Mouse (Mus musculus) intestine, embryonic 16.5 days (tissue): ENCODE results near the gene Cabp4. TPM values are rescaled to one million over a fixed set of nuclear protein-coding genes. Genes with fewer than 3 reads are reported as not detected.

Experiments used
- ATAC-seq: fragments of 200-750 bp; cut with Nextera tagmentation; 2 replicates; pipeline ENCODE4 v1.8.0; 2017; ENCODE audit warnings: moderate TSS enrichment, moderate library complexity
- H3K27ac ChIP-seq: fragments of 300-500 bp; sonication (generic); 2 replicates; pipeline ENCODE4 v1.5.1; 2014; ENCODE audit warnings: mild to moderate bottlenecking, low read length
- H3K27me3 ChIP-seq: fragments of 300-500 bp; sonication (generic); replicated peaks from 2 replicates; pipeline ENCODE4 v1.6.1; 2014; ENCODE audit warnings: low read length, control low read depth, mixed read lengths; ENCODE audit not compliant: control insufficient read depth, insufficient read depth
- H3K36me3 ChIP-seq: fragments of 300-500 bp; sonication (generic); 2 replicates; pipeline ENCODE4 v1.6.1; 2014; ENCODE audit warnings: low read length, control low read depth; ENCODE audit not compliant: control insufficient read depth, insufficient read depth
- H3K4me1 ChIP-seq: fragments of 300-500 bp; sonication (generic); 2 replicates; pipeline ENCODE4 v1.6.1; 2014; ENCODE audit warnings: low read length, control low read depth, mixed read lengths; ENCODE audit not compliant: control insufficient read depth, insufficient read depth
- H3K4me2 ChIP-seq: fragments of 300-500 bp; sonication (generic); 2 replicates; pipeline ENCODE4 v1.6.1; 2014; ENCODE audit warnings: low read depth, low read length, control low read depth
- H3K4me3 ChIP-seq: fragments of 300-500 bp; sonication (generic); 2 replicates; pipeline ENCODE4 v1.5.1; 2014; ENCODE audit warnings: mild to moderate bottlenecking, low read length
- H3K9ac ChIP-seq: fragments of 300-500 bp; sonication (generic); 2 replicates; pipeline ENCODE4 v1.6.1; 2014; ENCODE audit warnings: low read depth, low read length
- H3K9me3 ChIP-seq: fragments of 300-500 bp; sonication (generic); 2 replicates; pipeline ENCODE4 v1.6.1; 2016; ENCODE audit warnings: low read length, control low read depth; ENCODE audit not compliant: control insufficient read depth
- whole genome bisulfite sequencing: fragments of 180-500 bp; shearing (Covaris S2); extraction: QIAGEN DNeasy Blood & Tissue Kit; methylation state at CpG from one replicate; pipeline ENCODE4 v1.1.7; 2014; 5-methylcytosine and 5-hydroxymethylcytosine counted together
- polyA plus RNA-seq: library from polyadenylated mRNA; unstranded; fragments of >200 nt; fragmentation: Nextera tagmentation; extraction: Ambion mirVana; gene quantifications from 2 replicates; pipeline ENCODE4 v1.2.1, GENCODE M21; 2015

Gene Cabp4
- polyA plus RNA-seq, 1 experiment from 2014 or later = 0.11 TPM

DNA sequence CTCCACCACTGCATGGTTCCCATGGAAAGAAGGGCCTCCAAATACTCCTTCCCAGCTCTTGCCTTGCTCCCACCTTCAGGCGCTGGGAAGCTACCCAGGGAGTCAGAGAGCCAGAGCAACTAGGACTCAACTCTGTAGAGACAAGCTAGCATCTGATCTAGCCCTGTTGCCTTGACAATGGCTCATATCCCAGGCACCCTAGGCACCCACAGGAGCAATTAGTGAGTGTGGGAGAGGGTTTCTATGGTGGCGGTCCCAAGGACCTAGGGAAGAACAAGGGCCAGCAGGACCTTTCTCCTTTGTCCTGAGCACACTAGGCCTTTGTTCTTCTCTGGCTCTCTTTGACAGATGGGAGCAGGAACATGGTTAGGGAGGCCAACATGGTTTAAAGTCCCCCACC, 39.9 kb upstream of the Cabp4 start:
- no peak for ATAC-seq
- H3K9ac ChIP-seq = no peak overlapping the region
- no peak overlapping the region for H3K27ac ChIP-seq
- H3K9me3 ChIP-seq = no peaks in the 10 kb centered on the region
- WGBS = 84% methylated on average over 2 of the region's 2 CpGs
- H3K27me3 ChIP-seq = no peaks in the 10 kb centered on the region
- no peak overlapping the region for H3K4me2 ChIP-seq
- no peak overlapping the region for H3K4me3 ChIP-seq
- H3K4me1 ChIP-seq = peaks cover 12% of the 10 kb centered on the region
- H3K36me3 ChIP-seq = no peaks in the 10 kb centered on the region

DNA sequence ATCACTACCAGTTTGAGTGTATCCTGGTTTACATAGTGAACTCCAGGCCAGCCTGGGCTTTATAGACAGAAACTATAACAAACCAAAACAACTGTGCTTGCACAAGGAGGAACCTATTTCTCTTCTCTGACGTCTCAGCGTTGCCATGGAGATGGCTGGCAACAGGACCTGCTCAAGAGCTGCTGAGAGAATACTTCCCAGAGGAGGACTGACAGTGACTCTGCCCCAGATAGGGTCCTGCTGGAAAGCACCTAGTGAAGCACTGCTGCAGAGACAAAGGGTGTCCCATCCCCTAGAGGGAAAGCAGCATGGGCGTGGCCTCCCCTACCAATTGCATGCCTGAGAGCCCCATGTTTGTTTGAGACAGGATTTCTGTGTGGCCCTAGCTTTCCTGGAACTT, 38.1 kb upstream of the Cabp4 start:
- H3K4me1 ChIP-seq = peaks cover 12% of the 10 kb centered on the region
- H3K9ac ChIP-seq = no peak overlapping the region
- no peaks in the 10 kb centered on the region for H3K27me3 ChIP-seq
- H3K27ac ChIP-seq = no peak overlapping the region
- WGBS = 29% methylated on average over 3 of the region's 3 CpGs
- H3K4me2 ChIP-seq = no peak overlapping the region
- peak; percentile 45; the same call in 1 of the 2 replicates for ATAC-seq
- H3K36me3 ChIP-seq = no peaks in the 10 kb centered on the region
- H3K9me3 ChIP-seq = no peaks in the 10 kb centered on the region
- no peak overlapping the region for H3K4me3 ChIP-seq

DNA sequence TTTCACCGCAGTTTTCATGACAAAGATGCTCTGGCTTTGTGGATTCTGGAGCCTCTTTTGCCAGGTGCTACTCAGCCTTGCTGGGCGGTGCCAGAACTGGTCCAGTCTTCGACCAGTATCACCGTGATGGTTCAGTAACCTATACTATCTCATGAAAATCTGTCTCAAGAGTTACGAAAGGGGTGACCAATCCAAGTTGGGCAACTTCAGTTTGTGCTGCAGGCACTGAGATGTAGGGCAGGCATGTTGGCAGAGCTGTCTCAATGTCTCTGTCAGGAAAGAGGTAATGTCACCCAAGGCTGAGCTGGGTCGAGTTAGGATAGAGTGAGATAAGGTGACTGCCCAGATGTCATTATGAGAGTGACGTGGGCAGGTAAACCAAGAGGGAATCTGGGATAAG, 36.6 kb upstream of the Cabp4 start:
- no peak overlapping the region for H3K9ac ChIP-seq
- H3K4me2 ChIP-seq = no peak overlapping the region
- no peaks in the 10 kb centered on the region for H3K27me3 ChIP-seq
- H3K27ac ChIP-seq = no peak overlapping the region
- 87% methylated on average over 7 of the region's 7 CpGs for WGBS
- no peaks in the 10 kb centered on the region for H3K36me3 ChIP-seq
- H3K4me3 ChIP-seq = no peak overlapping the region
- H3K4me1 ChIP-seq = peaks cover 15% of the 10 kb centered on the region
- no peak for ATAC-seq
- no peaks in the 10 kb centered on the region for H3K9me3 ChIP-seq

DNA sequence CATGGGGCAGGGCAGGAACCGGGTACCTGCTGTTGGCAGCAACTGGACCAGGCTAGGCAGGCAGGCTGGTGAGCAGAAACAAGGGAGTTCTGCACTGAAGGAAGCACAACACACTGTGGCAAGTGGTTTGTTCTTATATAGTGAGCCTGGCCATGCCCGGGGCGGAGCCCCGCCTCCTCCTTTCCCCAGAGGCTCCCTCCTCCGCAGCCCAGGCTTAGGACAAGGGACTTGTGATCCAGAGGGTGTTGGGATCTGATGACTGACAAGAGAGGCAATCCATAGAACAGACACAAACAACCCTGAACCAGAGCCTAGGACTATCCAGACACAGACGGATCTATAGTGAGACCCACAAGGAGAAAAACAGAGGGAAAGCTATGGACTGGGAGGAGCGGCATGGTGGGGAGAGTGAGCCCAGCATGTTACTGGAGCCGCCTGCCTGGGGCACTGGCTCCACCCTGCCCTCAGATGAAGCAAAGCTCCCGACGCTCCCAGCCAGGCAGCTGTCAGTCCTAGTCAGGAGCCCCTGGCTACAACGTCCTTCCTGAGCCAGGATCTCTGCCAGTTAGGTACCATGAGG, 31.6 kb upstream of the Cabp4 start, which contains the start of gene Carns1:
Carns1 (minus strand) TSS at position 112 of the 580 bp plus-strand sequence.
- WGBS = 5% methylated on average over 11 of the region's 11 CpGs
- Histone ChIP-seq H3K36me3 (no peaks in the 10 kb centered on the region), H3K9ac (peak within 1 kb of the TSS; percentile 48), H3K27me3 (no peaks in the 10 kb centered on the region), H3K27ac (no peak within 1 kb of the TSS), H3K4me3 (peak within 1 kb of the TSS; percentile 3; the same call in 1 of the 2 replicates), H3K4me1 (peaks cover 15% of the 10 kb centered on the region), H3K4me2 (peak within 1 kb of the TSS; percentile 55), H3K9me3 (no peaks in the 10 kb centered on the region)
- peak; percentile 84 for ATAC-seq

DNA sequence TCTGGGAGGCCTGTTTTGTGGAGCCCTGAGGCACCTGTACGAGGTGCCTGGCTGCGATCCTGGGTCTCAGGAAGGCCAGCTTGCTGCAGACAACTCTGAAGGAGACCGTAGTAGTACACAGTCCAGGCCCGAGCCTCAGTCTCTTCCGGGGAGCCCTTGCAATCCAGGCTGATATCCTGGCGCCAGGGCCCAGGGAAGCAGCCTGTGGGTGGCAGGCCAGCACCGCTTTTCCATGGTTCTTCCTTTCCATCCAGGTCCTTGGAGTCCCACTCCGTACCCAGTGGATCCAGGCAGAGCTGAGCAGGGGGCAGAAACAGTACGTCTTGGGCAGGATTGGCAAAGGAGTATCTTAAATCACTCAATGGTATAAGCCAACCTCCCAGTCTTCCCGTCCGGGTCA, 29.1 kb upstream of the Cabp4 start:
- H3K9ac ChIP-seq = 0 out of 2 replicates have a peak overlapping the region, but pooled peaks have one; percentile 5

DNA sequence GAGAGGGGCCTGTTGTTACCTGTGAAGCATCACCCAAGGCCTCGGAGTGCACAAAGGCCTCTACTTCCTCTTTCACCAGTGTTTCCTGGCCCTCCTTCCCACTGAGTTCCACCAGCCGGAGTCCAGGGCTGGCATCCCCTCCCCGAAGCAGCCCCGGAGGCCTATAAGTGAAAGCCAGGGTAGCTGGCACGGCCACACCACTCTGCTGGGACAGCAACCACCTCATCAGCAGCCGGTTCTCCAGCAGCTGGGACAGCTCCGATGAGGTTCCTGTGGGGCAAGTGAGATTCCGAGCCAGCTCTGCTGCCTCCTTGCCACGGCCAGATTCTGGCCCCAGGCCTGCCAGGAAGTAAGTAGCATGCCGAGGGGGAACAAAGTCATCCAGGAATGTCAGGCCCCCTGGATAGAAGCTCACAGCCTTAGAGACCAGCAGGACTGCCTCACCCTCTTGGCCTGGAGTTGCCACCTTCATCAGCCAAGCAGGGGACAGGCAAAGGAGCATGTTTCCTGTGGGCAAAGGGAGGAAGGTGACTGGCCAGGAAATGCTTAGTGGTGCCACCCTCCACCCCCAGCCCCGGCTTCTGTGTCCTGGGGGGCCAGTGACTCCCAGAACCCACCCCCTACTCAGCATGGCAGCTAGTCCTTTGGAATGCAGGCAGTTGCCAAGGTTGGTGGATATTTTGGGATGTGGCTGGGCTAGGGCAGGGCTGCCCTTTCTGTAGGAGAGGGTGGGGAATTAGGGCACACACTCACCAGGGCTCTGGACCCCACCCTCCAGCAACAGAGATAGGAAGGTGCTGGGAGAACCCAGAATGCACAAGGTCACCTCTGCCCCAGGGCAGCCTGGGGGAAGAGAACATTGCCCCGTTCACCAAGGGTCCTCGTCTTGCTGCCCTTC, 27.8 kb upstream of the Cabp4 start:
- WGBS = 58% methylated on average over 13 of the region's 13 CpGs
- Histone ChIP-seq H3K36me3 (no peaks in the 10 kb centered on the region), H3K9ac (peak overlapping the region; percentile 22; the same call in 1 of the 2 replicates), H3K4me1 (peaks cover 20% of the 10 kb centered on the region), H3K4me3 (no peak overlapping the region), H3K27me3 (no peaks in the 10 kb centered on the region), H3K4me2 (no peak overlapping the region), H3K9me3 (no peaks in the 10 kb centered on the region), H3K27ac (no peak overlapping the region)
- no peak for ATAC-seq

More for the DNA sequence above, 29.1 kb upstream of the Cabp4 start:
- H3K36me3 ChIP-seq = no peaks in the 10 kb centered on the region
- ATAC-seq = no peak
- 64% methylated on average over 11 of the region's 11 CpGs for WGBS
- no peaks in the 10 kb centered on the region for H3K9me3 ChIP-seq
- no peak overlapping the region for H3K4me2 ChIP-seq
- no peaks in the 10 kb centered on the region for H3K27me3 ChIP-seq
- H3K27ac ChIP-seq = no peak overlapping the region
- no peak overlapping the region for H3K4me3 ChIP-seq
- peaks cover 20% of the 10 kb centered on the region for H3K4me1 ChIP-seq

DNA sequence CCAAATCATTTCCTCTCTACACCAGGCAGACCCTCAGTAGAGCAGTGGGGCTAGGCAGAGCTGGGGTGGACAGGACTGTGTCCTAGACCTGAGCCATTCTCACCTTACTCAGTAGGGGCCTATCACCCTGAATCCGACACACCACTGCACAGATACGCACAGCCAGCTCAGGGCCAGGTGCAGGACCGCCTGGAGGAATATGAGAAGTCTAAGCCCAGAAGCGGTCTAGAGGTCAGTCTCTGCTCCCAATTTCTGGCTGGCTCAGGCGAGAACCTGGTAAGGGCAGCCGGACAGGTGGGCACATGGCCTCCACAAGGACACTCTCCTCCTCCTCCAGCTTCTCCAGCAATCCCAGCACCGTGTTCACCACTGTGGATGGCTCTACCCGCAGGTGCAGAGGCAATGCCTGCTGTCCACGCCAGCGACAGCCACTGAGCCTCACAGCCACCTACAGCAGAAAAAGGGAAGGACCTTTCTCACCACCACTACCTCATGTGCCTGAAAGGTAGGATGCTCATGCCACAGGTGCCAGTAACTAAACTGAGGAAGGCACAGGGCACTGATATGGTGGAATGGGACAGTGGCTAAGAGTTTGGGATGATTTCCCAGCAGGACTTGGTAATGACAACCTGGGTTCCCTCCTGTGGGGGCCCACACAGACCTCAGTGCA, 27.0 kb upstream of the Cabp4 start:
- H3K9me3 ChIP-seq = no peaks in the 10 kb centered on the region
- peaks cover 19% of the 10 kb centered on the region for H3K4me1 ChIP-seq
- H3K27ac ChIP-seq = no peak overlapping the region
- no peaks in the 10 kb centered on the region for H3K27me3 ChIP-seq
- H3K4me2 ChIP-seq = no peak overlapping the region
- 91% methylated on average over 10 of the region's 10 CpGs for WGBS
- H3K4me3 ChIP-seq = no peak overlapping the region
- H3K9ac ChIP-seq = 0 out of 2 replicates have a peak overlapping the region, but pooled peaks have one; percentile 22
- no peak for ATAC-seq
- no peaks in the 10 kb centered on the region for H3K36me3 ChIP-seq

DNA sequence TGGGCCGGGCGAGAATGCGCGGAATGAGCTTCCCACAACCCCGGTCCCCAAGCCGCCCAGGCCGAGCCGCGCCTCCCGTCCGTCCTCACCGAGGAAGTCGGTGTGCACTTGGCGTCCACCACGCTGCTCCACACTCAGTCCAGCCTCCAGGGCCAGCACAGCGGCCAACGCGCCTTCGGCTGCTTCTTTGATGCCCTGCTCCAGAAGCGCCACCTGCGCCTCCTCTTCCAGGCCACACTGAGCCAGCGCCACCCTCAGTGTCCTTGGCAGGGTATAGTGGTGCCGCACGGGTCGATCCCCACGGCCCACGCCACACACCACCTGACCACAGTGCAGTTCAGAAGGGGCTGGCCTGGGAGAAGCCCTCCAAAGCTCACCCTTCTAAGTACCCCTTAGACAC, 26.0 kb upstream of the Cabp4 start:
- ATAC-seq = peak; percentile 68
- Histone ChIP-seq H3K9me3 (no peaks in the 10 kb centered on the region), H3K9ac (peak overlapping the region; percentile 82), H3K4me2 (peak overlapping the region; percentile 65), H3K27ac (peak overlapping the region; percentile 83), H3K4me3 (peak overlapping the region; percentile 54), H3K4me1 (peaks cover 9% of the 10 kb centered on the region), H3K36me3 (no peaks in the 10 kb centered on the region), H3K27me3 (no peaks in the 10 kb centered on the region)
- WGBS = 2% methylated on average over 27 of the region's 27 CpGs

DNA sequence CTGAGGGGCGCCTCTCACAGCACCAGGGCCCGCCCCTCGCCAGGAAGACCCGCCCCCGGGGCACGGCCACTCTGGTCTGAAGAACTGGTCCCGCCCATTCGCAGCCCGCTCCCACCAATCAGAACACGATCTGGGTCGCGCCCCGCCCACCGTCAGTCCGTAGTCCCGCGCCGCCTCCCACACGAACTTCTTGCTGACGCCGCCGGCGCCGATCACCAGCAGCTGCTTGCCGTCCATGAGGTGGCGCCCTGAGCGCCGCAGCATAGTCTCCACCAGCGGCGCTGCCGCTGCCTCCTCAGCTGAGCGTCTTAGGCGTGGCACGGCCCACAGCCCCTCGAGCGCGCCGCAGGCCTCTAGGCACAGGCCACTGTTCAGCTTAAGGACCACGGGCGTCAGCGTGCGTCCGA, 25.5 kb upstream of the Cabp4 start:
- Histone ChIP-seq H3K27me3 (no peaks in the 10 kb centered on the region), H3K9me3 (no peaks in the 10 kb centered on the region), H3K4me2 (peak overlapping the region; percentile 65), H3K4me1 (peaks cover 9% of the 10 kb centered on the region), H3K4me3 (peak overlapping the region; percentile 54), H3K27ac (peak overlapping the region; percentile 83), H3K36me3 (no peaks in the 10 kb centered on the region), H3K9ac (peak overlapping the region; percentile 82)
- peak; percentile 97 for ATAC-seq
- under 1% methylated on average over 43 of the region's 43 CpGs for WGBS
